Mouse (Mus musculus): ENCODE data around the gene Sim1. TPM values are rescaled to one million over a fixed set of nuclear protein-coding genes. Genes with fewer than 3 reads are reported as not detected.

Gene Sim1
- total and polyA plus RNA-seq, 3 experiments: not detected

DNA sequence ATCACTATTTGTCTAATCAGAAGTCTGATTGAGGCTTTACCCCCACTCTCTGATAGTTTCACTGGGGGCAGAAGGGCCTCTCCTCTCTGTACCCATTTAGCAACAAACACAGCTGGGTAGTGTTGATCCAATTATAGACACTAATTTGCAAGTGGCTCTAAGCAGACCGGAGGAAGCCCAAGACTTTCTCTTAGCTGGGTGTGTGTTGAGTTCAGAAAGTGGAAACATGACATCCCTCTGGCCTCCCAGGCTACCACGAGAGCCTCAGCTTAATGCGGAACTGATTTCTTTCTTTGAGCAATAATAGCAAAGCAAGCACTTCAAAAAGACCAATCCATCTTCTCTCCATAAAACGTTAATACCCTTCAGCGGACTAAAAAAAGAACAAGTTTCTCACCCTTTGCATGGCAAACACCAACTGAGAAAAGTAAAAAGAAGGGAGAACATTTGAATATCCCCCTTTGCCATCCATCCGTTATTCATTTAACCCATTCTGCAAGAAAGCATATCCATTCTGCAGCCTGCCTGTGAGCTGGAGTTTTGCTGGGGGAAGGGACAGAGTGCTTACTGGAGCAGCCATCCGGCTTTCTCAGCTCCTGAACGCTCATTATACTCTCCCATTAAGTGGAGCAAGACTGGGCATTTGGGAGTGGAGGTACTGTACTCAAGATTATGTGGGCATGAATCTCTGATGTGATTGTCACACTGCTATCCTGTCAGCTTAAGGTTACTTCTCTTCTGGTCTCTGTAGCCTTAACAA lies 117.0 kb downstream of the Sim1 start:
- H3K4me3 ChIP-seq (ENCODE audit: control insufficient read depth in 1 of 2, insufficient read depth in 1 of 2, low read depth in 2 of 2, low read length in 2 of 2): no peak overlapping the region

DNA sequence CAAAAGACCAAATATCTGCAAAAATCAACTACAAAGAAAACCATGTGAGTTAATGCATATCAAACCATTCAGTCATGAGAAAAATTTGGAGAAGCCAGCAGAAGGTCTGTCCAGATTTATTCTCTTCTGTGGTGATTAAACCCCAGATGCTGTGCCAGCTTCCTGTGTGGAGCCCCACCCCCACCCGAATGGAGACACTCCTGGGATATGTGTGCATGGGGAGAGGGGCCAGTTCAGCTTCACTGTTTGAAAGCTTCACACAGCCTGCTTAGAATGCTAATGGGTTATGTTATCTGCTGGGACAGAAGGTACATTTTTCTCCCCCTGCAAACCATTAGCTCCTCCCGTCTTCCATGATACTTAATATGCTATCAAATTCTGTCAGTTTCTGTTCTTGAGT lies 120.3 kb downstream of the Sim1 start:
- no peaks in the 10 kb centered on the region for H3K4me1 ChIP-seq (ENCODE audit: control insufficient read depth in 1 of 2, insufficient read depth in 2 of 2, low read length in 2 of 2)
- H3K4me3 ChIP-seq (ENCODE audit: control insufficient read depth in 1 of 2, insufficient read depth in 1 of 2, low read depth in 2 of 2, low read length in 2 of 2): no peak overlapping the region
- no peak overlapping the region for H3K9ac ChIP-seq (ENCODE audit: control insufficient read depth, low read depth, low read length, poor library complexity, severe bottlenecking)
- no peaks in the 10 kb centered on the region for H3K79me2 ChIP-seq (ENCODE audit: control insufficient read depth, insufficient read depth, low read length, poor library complexity)
- H3K9me3 ChIP-seq (replicated peaks; ENCODE audit: insufficient read depth, low read length): no peaks in the 10 kb centered on the region
- no peak overlapping the region for H3K27ac ChIP-seq (ENCODE audit: control insufficient read depth, low read depth, low read length)
- no peak for DNase-seq (ENCODE audit: low read depth, low spot score)
- no peaks in the 10 kb centered on the region for H3K36me3 ChIP-seq (ENCODE audit: control insufficient read depth in 1 of 2, insufficient read depth in 2 of 2, low read length in 2 of 2)
- no peaks in the 10 kb centered on the region for H3K27me3 ChIP-seq (ENCODE audit: control insufficient read depth in 1 of 2, insufficient read depth in 2 of 2, low read length in 2 of 2)
- TF ChIP-seq EP300 (IDR thresholded peaks at IDR 0.05; ENCODE audit: low read depth in 1 of 2, low read length in 2 of 2) (no peak), SIN3A (IDR thresholded peaks at IDR 0.05; ENCODE audit: low read length) (no peak), MEF2A (IDR thresholded peaks at IDR 0.05; ENCODE audit: extremely low read depth, insufficient replicate concordance, low read depth, low read length, poor library complexity, severe bottlenecking) (no peak), MXI1 (IDR thresholded peaks at IDR 0.05; ENCODE audit: low read depth, low read length) (no peak), TBP (IDR thresholded peaks at IDR 0.05; ENCODE audit: low read depth, low read length) (no peak)

More for the DNA sequence above, 117.0 kb downstream of the Sim1 start:
- TF ChIP-seq BHLHE40 (IDR thresholded peaks at IDR 0.05; ENCODE audit: borderline replicate concordance, low read depth, low read length) (no peak), POLR2AphosphoS2 (IDR thresholded peaks at IDR 0.05; ENCODE audit: low read length) (no peak), TAL1 (IDR thresholded peaks at IDR 0.05; ENCODE audit: low read length) (no peak), ELF1 (IDR thresholded peaks at IDR 0.05; ENCODE audit: low read depth, low read length) (no peak), MXI1 (IDR thresholded peaks at IDR 0.05; ENCODE audit: low read depth, low read length) (no peak), GATA1 (IDR thresholded peaks at IDR 0.05; ENCODE audit: low read depth, low read length) (no peak), POLR2AphosphoS5 (IDR thresholded peaks at IDR 0.05; ENCODE audit: borderline replicate concordance, low read depth, low read length) (no peak), E2F4 (IDR thresholded peaks at IDR 0.05; ENCODE audit: borderline replicate concordance, low read depth, low read length) (no peak), TCF12 (IDR thresholded peaks at IDR 0.05; ENCODE audit: low read depth, low read length) (no peak), MAZ (IDR thresholded peaks at IDR 0.05; ENCODE audit: low read depth, low read length) (no peak), POLR2A (IDR thresholded peaks at IDR 0.05; ENCODE audit: control insufficient read depth in 1 of 2, insufficient read depth in 1 of 2, low read depth in 1 of 2, low read length in 2 of 2, poor library complexity in 1 of 2) (no peak), EP300 (IDR thresholded peaks at IDR 0.05; ENCODE audit: low read depth in 1 of 2, low read length in 2 of 2) (no peak), SMC3 (IDR thresholded peaks at IDR 0.05; ENCODE audit: low read depth, low read length) (no peak), JUND (IDR thresholded peaks at IDR 0.05; ENCODE audit: low read depth, low read length) (no peak), KAT2A (conservative IDR thresholded peaks at IDR 0.05; ENCODE audit: low read depth, low read length) (no peak), CTCF (IDR thresholded peaks at IDR 0.05 in 2 of 3, conservative IDR thresholded peaks at IDR 0.05 in 1 of 3; ENCODE audit: control insufficient read depth in 1 of 3, insufficient read depth in 1 of 3, low read depth in 2 of 3, low read length in 3 of 3, poor library complexity in 1 of 3, severe bottlenecking in 1 of 3) (no peak), MYC (IDR thresholded peaks at IDR 0.05; ENCODE audit: low read depth, low read length) (no peak), CHD1 (IDR thresholded peaks at IDR 0.05; ENCODE audit: low read depth, low read length) (no peak), HCFC1 (IDR thresholded peaks at IDR 0.05; ENCODE audit: low read depth, low read length) (no peak), NRF1 (IDR thresholded peaks at IDR 0.05; ENCODE audit: insufficient read depth, low read depth, low read length, poor library complexity, severe bottlenecking) (no peak)
- DNase-seq (ENCODE audit: low read depth, low spot score): no peak
- no peak overlapping the region for H3K27ac ChIP-seq (ENCODE audit: control insufficient read depth, low read depth, low read length)
- H3K9me3 ChIP-seq (replicated peaks; ENCODE audit: insufficient read depth, low read length): no peaks in the 10 kb centered on the region
- no peak overlapping the region for H3K9ac ChIP-seq (ENCODE audit: control insufficient read depth, low read depth, low read length, poor library complexity, severe bottlenecking)
- no peaks in the 10 kb centered on the region for H3K79me2 ChIP-seq (ENCODE audit: control insufficient read depth, insufficient read depth, low read length, poor library complexity)
- no peaks in the 10 kb centered on the region for H3K27me3 ChIP-seq (ENCODE audit: control insufficient read depth in 1 of 2, insufficient read depth in 2 of 2, low read length in 2 of 2)
- H3K4me1 ChIP-seq (ENCODE audit: control insufficient read depth in 1 of 2, insufficient read depth in 2 of 2, low read length in 2 of 2): no peaks in the 10 kb centered on the region
- H3K36me3 ChIP-seq (ENCODE audit: control insufficient read depth in 1 of 2, insufficient read depth in 2 of 2, low read length in 2 of 2): no peaks in the 10 kb centered on the region
